Mouse (Mus musculus): ENCODE data around the gene Zfp661. TPM values are rescaled to one million over a fixed set of nuclear protein-coding genes. Genes with fewer than 3 reads are reported as not detected.

Gene Zfp661
- polyA plus RNA-seq, 1 experiment from 2014 or later: 11.0 TPM

DNA sequence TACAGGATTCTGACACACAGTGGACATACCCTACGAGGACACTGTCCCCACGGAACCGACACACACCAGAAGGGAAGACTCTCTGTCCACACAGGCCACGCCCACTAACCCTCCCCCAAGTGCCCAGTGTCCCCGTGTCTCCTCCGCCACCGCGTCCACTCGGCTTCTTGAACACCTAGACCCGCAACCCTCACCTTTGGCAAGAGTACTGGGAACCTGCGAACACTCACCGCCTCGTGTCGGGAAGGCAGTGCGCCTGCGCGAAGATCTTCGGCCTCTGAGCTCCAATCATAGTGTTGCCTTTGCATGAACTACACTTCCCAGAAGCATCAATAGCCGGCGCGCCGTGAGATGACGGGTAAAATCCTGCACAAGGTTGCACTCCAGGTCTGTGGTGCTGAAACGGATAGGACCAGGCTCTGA lies 2.4 kb downstream of the Zfp661 start:
- H3K4me2 ChIP-seq (ENCODE audit: low read length): peak overlapping the region; percentile 81
- no peak overlapping the region for H3K27ac ChIP-seq (ENCODE audit: low read length)
- H3K4me3 ChIP-seq (replicated peaks; ENCODE audit: low read length): peak overlapping the region; percentile 84
- no peaks in the 10 kb centered on the region for H3K36me3 ChIP-seq (ENCODE audit: control insufficient read depth, insufficient read depth)
- H3K4me1 ChIP-seq (replicated peaks; ENCODE audit: control insufficient read depth, insufficient read depth, low read length): peaks cover 29% of the 10 kb centered on the region
- WGBS: 0% methylated on average over 24 of the region's 24 CpGs
- peak; percentile 91 for ATAC-seq
- H3K9me3 ChIP-seq (ENCODE audit: control insufficient read depth, low read length): no peaks in the 10 kb centered on the region
- no peaks in the 10 kb centered on the region for H3K27me3 ChIP-seq (replicated peaks; ENCODE audit: control insufficient read depth, insufficient read depth, low read length)
- peak overlapping the region; percentile 75 for H3K9ac ChIP-seq (replicated peaks; ENCODE audit: low read depth, low read length)

DNA sequence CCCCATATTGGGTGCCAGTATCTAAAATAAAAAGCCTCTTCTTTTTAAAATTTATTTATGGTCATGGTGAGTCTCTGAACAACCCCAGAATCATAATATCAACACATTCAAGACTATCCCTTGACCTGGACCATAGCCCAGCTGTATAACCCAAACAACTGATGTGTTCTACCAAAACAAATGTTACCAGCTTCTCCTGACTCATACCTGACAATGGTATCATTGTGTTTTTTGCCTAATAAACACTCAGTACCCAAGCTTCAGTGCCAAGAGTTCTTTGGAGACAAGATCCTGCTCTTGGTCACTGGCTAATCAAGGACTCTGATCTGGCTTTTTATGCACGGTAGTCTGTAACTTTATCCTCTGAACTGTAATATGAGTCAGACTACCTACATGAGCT lies 13.6 kb downstream of the Zfp661 start:
- peaks cover 22% of the 10 kb centered on the region for H3K36me3 ChIP-seq (ENCODE audit: control insufficient read depth, insufficient read depth)
- WGBS: 61% methylated on average over 1 of the region's 1 CpGs
- no peak overlapping the region for H3K4me2 ChIP-seq (ENCODE audit: low read length)
- H3K27ac ChIP-seq (ENCODE audit: low read length): no peak overlapping the region
- H3K27me3 ChIP-seq (replicated peaks; ENCODE audit: control insufficient read depth, insufficient read depth, low read length): no peaks in the 10 kb centered on the region
- no peaks in the 10 kb centered on the region for H3K9me3 ChIP-seq (ENCODE audit: control insufficient read depth, low read length)
- no peak overlapping the region for H3K4me3 ChIP-seq (replicated peaks; ENCODE audit: low read length)
- no peak for ATAC-seq
- H3K4me1 ChIP-seq (replicated peaks; ENCODE audit: control insufficient read depth, insufficient read depth, low read length): no peaks in the 10 kb centered on the region
- no peak overlapping the region for H3K9ac ChIP-seq (replicated peaks; ENCODE audit: low read depth, low read length)

DNA sequence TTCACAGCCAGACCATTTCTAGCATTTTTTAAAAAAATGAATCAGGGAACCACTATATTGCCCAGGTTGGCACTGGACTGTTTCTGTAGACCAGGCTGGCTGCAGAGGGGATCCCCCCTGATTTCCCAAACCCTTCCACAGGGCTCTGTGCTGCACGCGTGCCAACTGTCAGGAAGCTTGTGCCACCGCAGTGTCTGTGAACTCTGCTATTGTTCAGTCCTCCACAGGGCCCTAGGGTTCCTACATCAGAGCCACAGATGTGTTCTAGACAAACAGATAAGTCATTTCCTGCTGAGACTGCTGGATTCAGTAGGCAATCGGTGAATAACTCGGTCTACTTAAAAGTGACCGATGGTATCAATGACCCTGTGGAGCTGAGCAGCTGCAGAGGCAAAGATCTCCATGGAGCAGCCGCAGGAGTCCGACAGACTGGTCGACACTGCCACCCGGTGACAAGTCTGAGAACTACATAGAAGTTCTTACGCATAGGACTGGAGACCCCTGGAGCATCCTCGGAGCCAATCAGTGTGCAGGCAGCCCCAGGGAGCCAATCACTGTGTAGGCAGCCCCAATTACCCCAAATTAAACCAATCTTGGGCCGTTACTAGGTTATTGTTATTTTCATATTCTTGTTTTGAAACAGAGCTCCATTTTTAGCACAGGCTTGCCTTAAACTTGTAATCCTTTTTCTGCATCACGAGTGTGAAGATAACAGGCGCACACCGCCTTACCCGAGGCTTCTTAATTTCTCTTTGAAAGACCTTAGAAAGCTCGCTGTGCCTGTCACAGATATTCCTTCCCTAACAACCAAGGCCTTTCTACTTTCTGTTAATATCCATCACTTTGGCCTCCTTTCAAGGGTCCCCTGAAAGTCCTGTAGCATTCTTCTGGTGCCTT lies 27.6 kb downstream of the Zfp661 start:
- peak overlapping the region; percentile 41 for H3K4me3 ChIP-seq (replicated peaks; ENCODE audit: low read length)
- 10% methylated on average over 18 of the region's 18 CpGs for WGBS
- peaks cover 9% of the 10 kb centered on the region for H3K4me1 ChIP-seq (replicated peaks; ENCODE audit: control insufficient read depth, insufficient read depth, low read length)
- ATAC-seq: peak; percentile 100
- H3K4me2 ChIP-seq (ENCODE audit: low read length): peak overlapping the region; percentile 61
- H3K27me3 ChIP-seq (replicated peaks; ENCODE audit: control insufficient read depth, insufficient read depth, low read length): peaks cover 10% of the 10 kb centered on the region
- H3K9me3 ChIP-seq (ENCODE audit: control insufficient read depth, low read length): no peaks in the 10 kb centered on the region
- peak overlapping the region; percentile 18 for H3K9ac ChIP-seq (replicated peaks; ENCODE audit: low read depth, low read length)
- H3K36me3 ChIP-seq (ENCODE audit: control insufficient read depth, insufficient read depth): no peaks in the 10 kb centered on the region
- 0 out of 2 replicates have a peak overlapping the region, but pooled peaks have one; percentile 43 for H3K27ac ChIP-seq (ENCODE audit: low read length)

DNA sequence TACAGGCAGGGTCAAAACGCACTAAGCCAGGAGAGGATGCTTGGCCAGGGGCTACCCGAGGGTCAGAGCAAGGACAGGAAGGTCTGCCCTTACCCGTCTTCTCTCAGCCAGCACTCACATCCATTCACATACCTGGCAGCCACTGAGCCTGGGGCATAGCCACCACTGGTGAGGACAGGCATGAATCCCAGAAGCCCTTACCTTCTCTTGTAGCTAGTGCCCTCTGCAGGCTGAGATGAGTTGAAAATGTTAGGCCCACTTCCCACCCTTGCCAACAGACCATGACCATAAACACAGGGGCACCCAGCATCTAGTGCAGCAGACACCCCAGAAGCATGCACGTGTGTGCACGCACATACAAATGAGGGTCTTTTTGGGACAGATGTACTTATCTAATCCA lies 35.8 kb downstream of the Zfp661 start:
- Histone ChIP-seq H3K27me3 (replicated peaks; ENCODE audit: control insufficient read depth, insufficient read depth, low read length) (no peaks in the 10 kb centered on the region), H3K4me2 (ENCODE audit: low read length) (no peak overlapping the region), H3K36me3 (ENCODE audit: control insufficient read depth, insufficient read depth) (no peaks in the 10 kb centered on the region), H3K27ac (ENCODE audit: low read length) (no peak overlapping the region), H3K4me1 (replicated peaks; ENCODE audit: control insufficient read depth, insufficient read depth, low read length) (no peaks in the 10 kb centered on the region), H3K4me3 (replicated peaks; ENCODE audit: low read length) (no peak overlapping the region), H3K9ac (replicated peaks; ENCODE audit: low read depth, low read length) (no peak overlapping the region), H3K9me3 (ENCODE audit: control insufficient read depth, low read length) (no peaks in the 10 kb centered on the region)
- 0 out of 2 replicates have a peak, but pooled peaks have one; percentile 15 for ATAC-seq
- 55% methylated on average over 5 of the region's 5 CpGs for WGBS

DNA sequence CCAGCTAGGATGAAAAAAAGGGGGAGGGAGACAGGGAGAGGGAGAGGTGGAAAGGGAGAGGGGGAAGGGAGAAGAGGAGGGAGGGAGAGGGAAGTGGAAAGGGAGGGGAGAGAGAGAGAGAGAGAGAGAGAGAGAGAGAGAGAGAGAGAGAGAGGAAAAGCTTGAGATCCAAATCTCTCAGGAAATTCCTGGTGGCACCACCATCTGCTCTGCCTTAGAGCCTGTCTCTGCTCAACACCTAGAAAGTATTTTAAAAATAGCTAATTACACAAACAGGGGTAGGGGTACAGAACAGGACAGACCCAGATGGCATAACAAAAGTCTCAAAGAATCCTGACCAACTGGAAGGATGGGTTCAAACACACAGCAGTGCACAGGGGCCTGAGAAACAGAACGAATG lies 36.4 kb downstream of the Zfp661 start:
- Histone ChIP-seq H3K27ac (ENCODE audit: low read length) (no peak overlapping the region), H3K9ac (replicated peaks; ENCODE audit: low read depth, low read length) (no peak overlapping the region), H3K4me3 (replicated peaks; ENCODE audit: low read length) (no peak overlapping the region), H3K4me2 (ENCODE audit: low read length) (no peak overlapping the region), H3K27me3 (replicated peaks; ENCODE audit: control insufficient read depth, insufficient read depth, low read length) (no peaks in the 10 kb centered on the region), H3K4me1 (replicated peaks; ENCODE audit: control insufficient read depth, insufficient read depth, low read length) (no peaks in the 10 kb centered on the region), H3K36me3 (ENCODE audit: control insufficient read depth, insufficient read depth) (no peaks in the 10 kb centered on the region), H3K9me3 (ENCODE audit: control insufficient read depth, low read length) (no peaks in the 10 kb centered on the region)
- no peak for ATAC-seq
- WGBS: 62% methylated on average over 1 of the region's 1 CpGs

DNA sequence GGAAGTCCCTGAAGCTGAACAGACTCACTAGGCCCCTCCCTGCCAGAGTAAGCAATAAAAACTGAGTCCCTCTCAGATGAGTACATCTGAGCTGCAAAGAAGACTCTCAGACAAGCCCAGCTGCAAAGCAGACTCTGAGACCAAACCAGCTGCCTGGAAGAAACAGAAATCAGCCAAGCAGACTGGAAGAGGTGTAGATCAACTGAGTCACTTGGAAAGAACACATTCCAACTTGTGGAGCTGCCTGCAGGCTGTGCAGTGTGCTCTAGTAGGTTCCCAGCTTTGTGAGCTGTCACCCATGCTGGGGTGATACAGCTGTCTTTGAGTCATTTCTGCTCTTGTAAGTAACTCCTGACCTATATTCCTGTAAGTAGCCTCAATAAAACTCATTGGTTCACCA lies 37.2 kb downstream of the Zfp661 start:
- Histone ChIP-seq H3K27ac (ENCODE audit: low read length) (no peak overlapping the region), H3K4me3 (replicated peaks; ENCODE audit: low read length) (no peak overlapping the region)

DNA sequence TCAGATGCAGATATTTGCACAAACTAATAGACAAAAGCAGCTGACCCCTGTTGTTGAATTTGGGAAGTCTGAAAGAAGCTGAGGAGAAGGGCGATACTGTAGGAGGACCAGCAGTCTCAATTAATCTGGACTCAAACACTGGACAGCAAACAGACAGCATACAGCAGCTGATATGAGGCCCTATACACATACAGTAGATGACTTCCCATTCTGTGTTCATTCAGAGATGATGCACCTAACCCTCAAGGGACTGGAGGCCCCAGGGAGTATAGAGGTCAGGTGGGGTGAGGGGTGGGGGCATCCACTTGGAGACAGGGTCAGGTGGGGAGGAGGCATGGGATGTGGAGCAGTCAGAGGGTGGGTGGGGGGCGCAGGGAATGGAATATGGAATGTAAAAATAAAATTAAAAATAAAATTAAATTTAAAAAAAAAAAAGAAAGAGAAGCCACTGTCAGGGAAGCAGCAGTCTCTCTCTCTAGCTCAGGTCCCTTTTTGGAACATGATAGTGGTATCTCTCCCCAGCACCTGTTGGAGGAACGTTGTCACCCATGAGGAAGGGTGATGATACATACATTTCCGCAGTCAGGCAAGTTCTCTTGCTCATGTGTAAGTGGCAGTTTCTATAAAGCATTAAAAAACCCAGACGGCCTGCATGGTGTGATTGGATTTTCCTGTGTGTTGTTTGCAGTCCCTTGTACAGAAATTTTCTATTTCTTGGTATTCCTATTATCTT lies 38.4 kb downstream of the Zfp661 start:
- Histone ChIP-seq H3K36me3 (ENCODE audit: control insufficient read depth, insufficient read depth) (no peaks in the 10 kb centered on the region), H3K4me1 (replicated peaks; ENCODE audit: control insufficient read depth, insufficient read depth, low read length) (no peaks in the 10 kb centered on the region), H3K9ac (replicated peaks; ENCODE audit: low read depth, low read length) (no peak overlapping the region), H3K27me3 (replicated peaks; ENCODE audit: control insufficient read depth, insufficient read depth, low read length) (no peaks in the 10 kb centered on the region), H3K4me2 (ENCODE audit: low read length) (no peak overlapping the region), H3K4me3 (replicated peaks; ENCODE audit: low read length) (no peak overlapping the region), H3K9me3 (ENCODE audit: control insufficient read depth, low read length) (no peaks in the 10 kb centered on the region), H3K27ac (ENCODE audit: low read length) (no peak overlapping the region)
- no peak for ATAC-seq
- WGBS: 71% methylated on average over 5 of the region's 5 CpGs

More for the DNA sequence above, 37.2 kb downstream of the Zfp661 start:
- no peaks in the 10 kb centered on the region for H3K27me3 ChIP-seq (replicated peaks; ENCODE audit: control insufficient read depth, insufficient read depth, low read length)
- no peak for ATAC-seq
- H3K4me2 ChIP-seq (ENCODE audit: low read length): no peak overlapping the region
- H3K9ac ChIP-seq (replicated peaks; ENCODE audit: low read depth, low read length): no peak overlapping the region
- no peaks in the 10 kb centered on the region for H3K36me3 ChIP-seq (ENCODE audit: control insufficient read depth, insufficient read depth)
- H3K9me3 ChIP-seq (ENCODE audit: control insufficient read depth, low read length): no peaks in the 10 kb centered on the region
- no peaks in the 10 kb centered on the region for H3K4me1 ChIP-seq (replicated peaks; ENCODE audit: control insufficient read depth, insufficient read depth, low read length)

DNA sequence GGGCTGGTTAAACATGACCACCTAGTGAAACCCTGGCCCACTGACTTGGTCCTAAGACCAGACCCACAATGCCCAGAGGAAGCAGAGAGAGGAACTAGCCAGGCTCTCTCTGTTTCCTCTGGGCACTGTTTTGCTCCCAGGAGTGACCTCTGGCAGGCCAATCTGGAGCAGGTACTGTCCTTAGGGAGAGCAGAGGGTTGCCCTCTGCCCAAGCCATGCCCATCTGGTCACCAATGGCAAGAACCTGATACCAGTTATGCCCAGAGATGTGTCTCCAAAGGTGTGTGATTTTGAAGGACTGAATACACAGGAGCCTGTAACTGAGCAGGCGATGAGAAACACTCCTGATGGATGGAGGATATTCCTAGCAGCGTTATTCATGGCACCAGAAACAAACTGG lies 45.2 kb downstream of the Zfp661 start:
- Histone ChIP-seq H3K9me3 (ENCODE audit: control insufficient read depth, low read length) (no peaks in the 10 kb centered on the region), H3K27ac (ENCODE audit: low read length) (no peak overlapping the region), H3K27me3 (replicated peaks; ENCODE audit: control insufficient read depth, insufficient read depth, low read length) (peaks cover 39% of the 10 kb centered on the region), H3K9ac (replicated peaks; ENCODE audit: low read depth, low read length) (no peak overlapping the region), H3K4me2 (ENCODE audit: low read length) (no peak overlapping the region), H3K36me3 (ENCODE audit: control insufficient read depth, insufficient read depth) (no peaks in the 10 kb centered on the region), H3K4me1 (replicated peaks; ENCODE audit: control insufficient read depth, insufficient read depth, low read length) (no peaks in the 10 kb centered on the region; the same call in 1 of the 2 replicates), H3K4me3 (replicated peaks; ENCODE audit: low read length) (no peak overlapping the region)
- ATAC-seq: no peak
- WGBS: 96% methylated on average over 2 of the region's 2 CpGs

DNA sequence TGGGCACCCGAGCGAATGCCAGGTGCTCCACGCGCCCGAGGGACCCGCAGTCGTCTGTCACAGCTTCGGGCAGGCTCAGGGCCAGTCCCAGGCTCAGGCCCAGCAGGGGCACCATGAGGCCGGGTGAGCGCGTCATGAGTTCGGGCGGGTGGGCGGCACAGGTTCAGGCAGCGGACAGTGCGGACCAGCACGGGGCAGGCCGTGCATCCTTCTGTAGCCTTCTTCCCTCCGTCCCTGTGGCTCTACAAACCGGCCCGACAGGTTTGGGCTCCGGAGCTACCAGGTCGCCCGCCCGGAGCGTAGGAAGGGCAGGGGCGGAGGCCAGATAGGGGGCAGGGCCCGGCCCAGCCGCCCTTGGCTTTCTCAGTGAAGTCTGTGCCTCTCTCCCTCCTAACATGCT lies 45.7 kb downstream of the Zfp661 start, which contains the start of gene Prom2:
Prom2 (minus strand) TSS at position 283 of the 400 bp plus-strand sequence.
- Histone ChIP-seq H3K4me3 (replicated peaks; ENCODE audit: low read length) (no peak within 1 kb of the TSS), H3K36me3 (ENCODE audit: control insufficient read depth, insufficient read depth) (no peaks in the 10 kb centered on the region), H3K9ac (replicated peaks; ENCODE audit: low read depth, low read length) (no peak within 1 kb of the TSS), H3K4me2 (ENCODE audit: low read length) (0 out of 2 replicates have a peak within 1 kb of the TSS, but pooled peaks have one; percentile 6), H3K27ac (ENCODE audit: low read length) (no peak within 1 kb of the TSS), H3K9me3 (ENCODE audit: control insufficient read depth, low read length) (no peaks in the 10 kb centered on the region), H3K27me3 (replicated peaks; ENCODE audit: control insufficient read depth, insufficient read depth, low read length) (peaks cover 39% of the 10 kb centered on the region), H3K4me1 (replicated peaks; ENCODE audit: control insufficient read depth, insufficient read depth, low read length) (no peaks in the 10 kb centered on the region; the same call in 1 of the 2 replicates)
- 5% methylated on average over 28 of the region's 29 CpGs for WGBS
- no peak for ATAC-seq
